Mouse (Mus musculus) B cell, adult 62 days (primary cell): ENCODE results near the gene Pkn3. TPM values are rescaled to one million over a fixed set of nuclear protein-coding genes. Genes with fewer than 3 reads are reported as not detected.

Source experiments
- total RNA-seq: library from RNA; stranded (reverse); gene quantifications from 4 replicates; pipeline ENCODE4 v1.2.4, GENCODE M21; 2023

The Pkn3 gene
- total RNA-seq: 0.88 to 2.3 TPM (median 1.7 TPM) in 4 replicates

GRCm38 (mm10) chr2:30077502-30078348, at the start of gene Pkn3:
Pkn3 (plus strand) TSS chr2:30077684.

GRCm38 (mm10) chr2:30048699-30049388, 28.6 kb upstream of the Pkn3 start, which contains the start of gene Wdr34:
Wdr34 (minus strand) TSS chr2:30048881.

DNA sequence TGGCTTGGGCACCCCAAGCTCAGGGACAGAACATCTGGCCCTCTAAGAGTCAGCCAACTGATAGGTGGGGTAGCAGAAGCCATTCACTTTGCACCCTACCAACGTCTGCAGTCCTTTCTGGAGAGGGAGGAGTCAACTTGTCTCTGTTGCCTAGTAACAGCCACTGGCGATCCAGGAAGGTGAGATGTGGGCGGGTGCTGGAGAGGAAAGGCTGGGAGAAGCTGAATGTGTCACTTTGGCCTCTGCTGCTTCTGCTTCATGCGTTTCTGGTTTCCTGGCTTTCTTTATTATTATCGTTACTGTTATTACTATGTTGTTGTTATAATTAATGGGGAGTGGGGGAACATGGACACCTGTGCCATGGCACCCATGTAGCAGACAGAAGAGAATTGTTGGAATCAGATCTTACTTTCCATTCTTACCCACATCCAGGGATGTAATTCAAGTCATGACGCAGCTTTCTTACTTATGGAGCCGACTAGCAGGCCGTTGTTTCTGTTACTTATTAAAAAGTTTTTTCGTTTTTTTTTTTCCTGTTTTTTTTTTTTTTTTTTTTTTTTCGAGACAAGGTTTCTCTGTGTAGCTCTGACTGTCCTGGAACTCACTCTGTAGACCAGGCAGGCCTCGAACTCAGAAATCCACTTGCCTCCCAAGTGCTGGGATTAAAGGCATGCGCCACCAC, 20.1 kb upstream of the Pkn3 start, which contains the start of gene Set:
Gene Set (plus strand): TSS at position 156 of the 682 bp plus-strand sequence.

GRCm38 (mm10) chr2:30093471-30094207, 16.2 kb downstream of the Pkn3 start, which contains the start of gene Zdhhc12:
Zdhhc12 (minus strand) TSS chr2:30093648.

GRCm38 (mm10) chr2:30124472-30125274, 47.2 kb downstream of the Pkn3 start, which contains the start of gene Zer1:
Zer1 (minus strand) TSS chr2:30124585.

DNA sequence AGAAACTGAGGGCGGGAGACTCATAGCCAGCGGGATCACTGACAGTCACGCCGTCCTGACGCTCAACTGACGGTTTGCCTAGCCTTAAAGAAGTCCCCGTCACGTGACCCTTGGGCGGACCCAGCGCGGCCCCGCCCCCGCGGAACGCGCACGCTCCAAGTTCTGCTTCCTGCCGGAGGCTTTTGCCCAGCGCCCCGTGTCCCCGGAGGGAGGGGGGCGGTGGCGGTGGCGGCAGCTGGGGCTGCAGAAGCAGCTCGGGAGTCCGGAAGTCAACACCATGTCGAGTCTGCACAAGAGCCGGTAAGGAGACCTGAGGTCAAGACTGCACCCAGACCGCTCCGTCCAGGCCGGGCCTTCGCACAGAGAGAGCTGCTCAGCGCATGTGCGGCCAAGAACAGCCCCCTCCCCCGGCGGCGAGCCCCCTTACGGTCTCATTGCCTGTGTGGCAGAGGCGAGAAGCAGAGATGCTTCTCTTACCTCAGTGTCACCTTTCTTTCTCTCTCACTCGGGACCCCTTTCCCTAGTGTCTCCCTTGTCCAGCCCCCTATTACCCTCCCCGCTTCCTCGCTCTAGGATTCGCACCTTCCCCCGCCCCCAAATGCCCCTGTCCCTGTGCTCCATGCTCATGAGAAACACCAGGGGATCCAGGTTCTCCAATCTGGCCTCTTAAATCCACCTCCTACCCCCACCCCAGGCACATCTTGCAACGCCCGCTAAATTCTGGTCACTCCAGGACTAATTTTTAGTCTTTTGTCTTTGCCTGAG, 56.3 kb downstream of the Pkn3 start, which contains the start of gene Tbc1d13:
Gene Tbc1d13 (plus strand): TSS at position 134 of the 765 bp plus-strand sequence.

Other genes starting within 250 kb of the Pkn3 start
- gene Cercam, start 208.5 kb upstream of the Pkn3 start, total RNA-seq: 1.5 to 3.9 TPM (median 1.9 TPM) in 4 replicates
- 102 to 113 TPM (median 103 TPM) in 4 replicates for gene Odf2, start 188.5 kb upstream of the Pkn3 start, total RNA-seq
- gene Gle1, start 142.3 kb upstream of the Pkn3 start, total RNA-seq: 70.7 to 89.4 TPM (median 75.9 TPM) in 4 replicates
- 289 to 315 TPM (median 302 TPM) in 4 replicates for gene Sptan1, start 112.1 kb upstream of the Pkn3 start, total RNA-seq
- gene Wdr34, start 28.8 kb upstream of the Pkn3 start, total RNA-seq: 0.45 to 3.2 TPM (median 2.0 TPM) in 4 replicates
- gene Set, start 20.3 kb upstream of the Pkn3 start, total RNA-seq: 248 to 281 TPM (median 262 TPM) in 4 replicates
- gene Zdhhc12, start 16.0 kb downstream of the Pkn3 start, total RNA-seq: 13.0 to 18.0 TPM (median 14.9 TPM) in 4 replicates
- gene Zer1, start 46.9 kb downstream of the Pkn3 start, total RNA-seq: 70.4 to 76.3 TPM (median 73.3 TPM) in 4 replicates
- gene Tbc1d13, start 56.1 kb downstream of the Pkn3 start, total RNA-seq: 31.5 to 43.7 TPM (median 37.2 TPM) in 4 replicates
- 9.1 to 10.6 TPM (median 9.8 TPM) in 4 replicates for gene Endog, start 93.8 kb downstream of the Pkn3 start, total RNA-seq
- gene Spout1, start 100.8 kb downstream of the Pkn3 start, total RNA-seq: 21.7 to 24.0 TPM (median 22.9 TPM) in 4 replicates
- gene Kyat1, start 128.2 kb downstream of the Pkn3 start, total RNA-seq: 3.4 to 7.6 TPM (median 6.2 TPM) in 4 replicates
- gene Lrrc8a, start 160.0 kb downstream of the Pkn3 start, total RNA-seq: 26.3 to 31.2 TPM (median 29.3 TPM) in 4 replicates
- 2.3 to 4.4 TPM (median 4.1 TPM) in 4 replicates for gene Gm28035, start 162.9 kb downstream of the Pkn3 start, total RNA-seq
- 6.1 to 8.7 TPM (median 7.0 TPM) in 4 replicates for gene Phyhd1, start 188.5 kb downstream of the Pkn3 start, total RNA-seq
- gene Gm28038, start 203.4 kb downstream of the Pkn3 start, total RNA-seq: 5.4 TPM in 1 of 4 replicates, not detected in the others
- gene Dolk, start 208.7 kb downstream of the Pkn3 start, total RNA-seq: 8.9 to 11.2 TPM (median 10.7 TPM) in 4 replicates
- gene Nup188, start 208.7 kb downstream of the Pkn3 start, total RNA-seq: 42.9 to 59.6 TPM (median 52.2 TPM) in 4 replicates